Comparison of ENCODE assay signal across 8 mouse cellular contexts in genomic region chr11:75462865-75463336, GRCm38 (mm10). TPM values are rescaled to one million over a fixed set of nuclear protein-coding genes. Genes with fewer than 3 reads are reported as not detected.
A peak's percentile ranks its signal among the peaks of the same experiment; 100 is the strongest.
DNase-seq lines count a peak whose midpoint lies in the region; ATAC-seq lines count a peak whose summit lies in the region.

No protein-coding gene starts in this region.

- no peak overlapping the region for H3K27ac ChIP-seq in forebrain, embryonic 14.5 days (ENCODE audit: low read depth, low read length)

- ATAC-seq in forebrain, embryonic 14.5 days = no peak

- WGBS in forebrain, embryonic 14.5 days = 4% methylated on average over 9 of the region's 9 CpGs

- no peaks in the 10 kb centered on the region for H3K9me3 ChIP-seq in forebrain, embryonic 14.5 days (replicated peaks; ENCODE audit: control insufficient read depth, low read length)

- H3K4me3 ChIP-seq in forebrain, embryonic 14.5 days (ENCODE audit: low read depth, low read length) = peak overlapping the region; percentile 66

- H3K9ac ChIP-seq in forebrain, embryonic 14.5 days (ENCODE audit: low read length) = no peak overlapping the region

- H3K27me3 ChIP-seq in forebrain, embryonic 14.5 days (replicated peaks; ENCODE audit: control insufficient read depth, insufficient read depth, low read length) = no peaks in the 10 kb centered on the region

- DNase-seq in Muller cell, postnatal 12 days (ENCODE audit: inconsistent ontology term) = peak; percentile 100
- DNase-seq in c-Kit-positive CD71-positive TER-119-positive erythroid progenitor cells, embryonic 14.5 days (ENCODE audit: low spot score) = peak; percentile 90
- peak; percentile 48 for DNase-seq in forebrain, embryonic 14.5 days (ENCODE audit: low spot score)
- DNase-seq in heart, postnatal 4 days = peak; percentile 97
- DNase-seq in layer of hippocampus, postnatal 10 days (ENCODE audit: low spot score in 2 of 2) = peak; percentile 60 to 75
- DNase-seq in lung, postnatal 36 days = peak; percentile 95
- peak; percentile 80 to 82 for DNase-seq in right cerebral cortex, postnatal 10 days (ENCODE audit: low spot score in 2 of 2)
- DNase-seq in urinary bladder, postnatal 36 days (ENCODE audit: low spot score in 2 of 2) = peak; percentile 86 to 92

- peaks cover 18% of the 10 kb centered on the region for H3K4me1 ChIP-seq in forebrain, embryonic 14.5 days (ENCODE audit: control insufficient read depth, insufficient read depth, low read length)

- peaks cover 8% of the 10 kb centered on the region; the same call in 1 of the 2 replicates for H3K36me3 ChIP-seq in forebrain, embryonic 14.5 days (ENCODE audit: control insufficient read depth, insufficient read depth, low read length)

- peak overlapping the region; percentile 88 for H3K4me2 ChIP-seq in forebrain, embryonic 14.5 days (ENCODE audit: low read length)

RNA-seq across cellular contexts. Expression of gene Tlcd2, which starts 1.4 kb away (rescaled TPM):
- polyA plus RNA-seq in forebrain, embryonic 14.5 days (2014; fragmentation: Nextera tagmentation; extraction: Ambion mirVana) = 0.94 and 1.3 TPM in 2 replicates
- total RNA-seq in heart, postnatal 4 days (2021) = 1 to 10 TPM; 6.1 to 6.7 TPM
- under 1 TPM; 0.31 to 0.73 TPM for total RNA-seq in layer of hippocampus, postnatal 10 days (2021)

RNA-seq across cellular contexts. Expression of gene Wdr81, which starts 8.4 kb away (rescaled TPM):
- 4.9 and 6.9 TPM in 2 replicates for polyA plus RNA-seq in forebrain, embryonic 14.5 days (2014; fragmentation: Nextera tagmentation; extraction: Ambion mirVana)
- 1 to 10 TPM; 5.2 to 6.0 TPM for total RNA-seq in heart, postnatal 4 days (2021)
- total RNA-seq in layer of hippocampus, postnatal 10 days (2021) = 10 to 100 TPM; 18.7 to 18.9 TPM

RNA-seq across cellular contexts. Expression of gene Serpinf2, which starts 23.5 kb away (rescaled TPM):
- not detected in 2 replicates for polyA plus RNA-seq in forebrain, embryonic 14.5 days (2014; fragmentation: Nextera tagmentation; extraction: Ambion mirVana)
- total RNA-seq in heart, postnatal 4 days (2021) = under 1 TPM in 1 of 2 experiments, not detected in 1; 0.11 TPM
- total RNA-seq in layer of hippocampus, postnatal 10 days (2021) = under 1 TPM; 0.49 to 0.64 TPM

RNA-seq across cellular contexts. Expression of gene Prpf8, which starts 23.7 kb away (rescaled TPM):
- 67.0 and 73.1 TPM in 2 replicates for polyA plus RNA-seq in forebrain, embryonic 14.5 days (2014; fragmentation: Nextera tagmentation; extraction: Ambion mirVana)
- total RNA-seq in heart, postnatal 4 days (2021) = 100 to 1,000 TPM; 113 to 115 TPM
- 100 to 1,000 TPM; 113 to 123 TPM for total RNA-seq in layer of hippocampus, postnatal 10 days (2021)

RNA-seq across cellular contexts. Expression of gene Serpinf1, which starts 40.4 kb away (rescaled TPM):
- 23.6 and 35.0 TPM in 2 replicates for polyA plus RNA-seq in forebrain, embryonic 14.5 days (2014; fragmentation: Nextera tagmentation; extraction: Ambion mirVana)
- 10 to 100 TPM; 12.7 to 16.9 TPM for total RNA-seq in heart, postnatal 4 days (2021)
- total RNA-seq in layer of hippocampus, postnatal 10 days (2021) = 10 to 100 TPM; 30.8 to 38.9 TPM

Comparison
In these comparisons a context has a peak if more than half of its experiments do, and no peak if none do; other contexts are left out.
1. DNase-seq: peak in every context shown above with its lines; median percentile 100 in Muller cell, postnatal 12 days; 97 in heart, postnatal 4 days; 95 in lung, postnatal 36 days; 90 in c-Kit-positive CD71-positive TER-119-positive erythroid progenitor cells, embryonic 14.5 days; 89 in urinary bladder, postnatal 36 days; 81 in right cerebral cortex, postnatal 10 days; 68 in layer of hippocampus, postnatal 10 days; 48 in forebrain, embryonic 14.5 days.
2. RNA of gene Tlcd2, which starts 1.4 kb away (total RNA-seq): 6.1 to 6.7 TPM in heart, postnatal 4 days; 0.31 to 0.73 TPM in layer of hippocampus, postnatal 10 days; every median in the first group is over 4 times any median in the second.